Mouse (Mus musculus): ENCODE results near the gene Nid2. TPM values are rescaled to one million over a fixed set of nuclear protein-coding genes. Genes with fewer than 3 reads are reported as not detected.
A peak's percentile ranks its signal among the peaks of the same experiment; 100 is the strongest.

Gene Nid2
- total and polyA plus RNA-seq, 3 experiments = 0.08 to 0.33 TPM; not detected in 1

DNA sequence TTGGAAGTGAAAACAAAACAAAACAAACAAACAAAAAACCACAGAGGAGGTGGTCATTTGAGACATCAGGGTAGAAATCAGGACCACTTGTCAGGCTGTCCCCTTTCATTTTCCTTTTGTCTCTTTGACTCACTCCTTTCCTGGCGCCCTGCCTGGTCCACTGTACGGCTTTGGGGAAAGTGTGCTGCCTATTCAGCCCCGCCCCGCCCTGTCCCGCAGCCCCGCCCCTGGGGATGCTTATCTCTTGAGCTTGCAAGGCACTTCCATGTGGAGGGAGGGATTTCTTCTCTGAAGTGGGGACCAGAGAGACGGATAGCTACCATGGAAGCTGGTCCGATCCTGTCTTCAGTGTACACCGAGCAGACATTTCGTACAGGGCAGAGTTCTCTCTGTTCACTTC is 52.6 kb downstream of the Nid2 start:
- Histone ChIP-seq H3K36me3 (replicated peaks) (no peaks in the 10 kb centered on the region), H3K4me1 (ENCODE audit: insufficient read depth, low read depth, low read length) (peaks cover 6% of the 10 kb centered on the region; the same call in 1 of the 2 replicates), H3K4me3 (ENCODE audit: low read depth, low read length) (no peak overlapping the region), H3K9me3 (replicated peaks) (no peaks in the 10 kb centered on the region), H3K27me3 (ENCODE audit: insufficient read depth, low read length) (peaks cover 12% of the 10 kb centered on the region)
- DNase-seq (ENCODE audit: low spot score) (no peak), ATAC-seq (ENCODE audit: extremely low read depth, insufficient number of reproducible peaks, low FRiP score, poor library complexity, severe bottlenecking) (no peak)
- TF ChIP-seq TAL1 (conservative IDR thresholded peaks at IDR 0.05; ENCODE audit: low read depth, low read length) (no peak), GATA2 (IDR thresholded peaks at IDR 0.05; ENCODE audit: borderline replicate concordance, low read depth, low read length) (no peak), POLR2AphosphoS5 (IDR thresholded peaks at IDR 0.05; ENCODE audit: insufficient replicate concordance, low read depth, low read length) (no peak), GATA1 (IDR thresholded peaks at IDR 0.05; ENCODE audit: borderline replicate concordance, low read length) (no peak), CTCF (IDR thresholded peaks at IDR 0.05; ENCODE audit: low read depth, low read length) (no peak)

DNA sequence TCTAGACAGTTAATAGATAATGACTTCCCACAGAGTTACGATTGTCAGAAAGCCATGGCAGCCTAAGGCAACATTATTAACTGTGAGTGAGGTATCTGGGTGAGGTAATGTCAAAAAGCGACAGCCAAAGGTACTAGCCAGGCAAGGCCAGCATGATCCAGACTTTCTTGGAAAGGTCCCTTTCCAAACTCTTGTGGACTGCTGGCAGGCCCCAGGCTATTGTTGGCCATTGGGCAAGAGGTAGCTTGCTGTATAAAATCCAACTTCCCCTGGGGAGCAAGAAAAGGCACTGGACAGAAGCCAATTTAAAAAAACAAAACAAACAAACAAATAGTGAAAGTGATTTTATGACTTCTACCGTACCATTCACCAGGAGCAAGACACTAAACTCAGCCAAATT is 56.3 kb downstream of the Nid2 start:
- TF ChIP-seq GATA1 (IDR thresholded peaks at IDR 0.05; ENCODE audit: borderline replicate concordance, low read length) = no peak
- no peak for TF ChIP-seq CTCF (IDR thresholded peaks at IDR 0.05; ENCODE audit: low read depth, low read length)
- no peak for TF ChIP-seq GATA2 (IDR thresholded peaks at IDR 0.05; ENCODE audit: borderline replicate concordance, low read depth, low read length)
- no peak for TF ChIP-seq POLR2AphosphoS5 (IDR thresholded peaks at IDR 0.05; ENCODE audit: insufficient replicate concordance, low read depth, low read length)
- no peak for TF ChIP-seq TAL1 (conservative IDR thresholded peaks at IDR 0.05; ENCODE audit: low read depth, low read length)
- no peaks in the 10 kb centered on the region for H3K9me3 ChIP-seq (replicated peaks)
- ATAC-seq (ENCODE audit: extremely low read depth, insufficient number of reproducible peaks, low FRiP score, poor library complexity, severe bottlenecking) = no peak
- H3K27me3 ChIP-seq (ENCODE audit: insufficient read depth, low read length) = peaks cover 4% of the 10 kb centered on the region; the same call in 1 of the 2 replicates
- peaks cover 6% of the 10 kb centered on the region; the same call in 1 of the 2 replicates for H3K4me1 ChIP-seq (ENCODE audit: insufficient read depth, low read depth, low read length)
- peaks cover 19% of the 10 kb centered on the region for H3K36me3 ChIP-seq (replicated peaks)
- no peak overlapping the region for H3K4me3 ChIP-seq (ENCODE audit: low read depth, low read length)
- no peak for DNase-seq (ENCODE audit: low spot score)

DNA sequence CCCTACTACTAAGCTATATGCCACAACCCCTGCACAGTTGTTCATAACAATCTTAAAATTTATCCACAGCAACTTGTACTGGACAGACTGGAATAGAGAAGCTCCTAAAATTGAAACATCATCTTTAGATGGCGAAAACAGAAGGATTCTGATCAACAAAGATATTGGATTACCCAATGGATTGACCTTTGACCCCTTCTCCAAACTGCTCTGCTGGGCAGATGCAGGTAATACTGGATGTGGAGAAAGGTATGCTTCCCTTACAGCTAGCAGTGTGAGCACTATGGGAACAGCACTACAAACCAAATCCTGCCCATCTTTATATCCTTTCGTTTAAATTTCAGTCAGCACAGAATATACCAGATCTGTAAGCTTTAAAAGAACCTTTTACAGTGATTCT is 56.8 kb downstream of the Nid2 start:
- no peak for TF ChIP-seq POLR2AphosphoS5 (IDR thresholded peaks at IDR 0.05; ENCODE audit: insufficient replicate concordance, low read depth, low read length)
- TF ChIP-seq GATA2 (IDR thresholded peaks at IDR 0.05; ENCODE audit: borderline replicate concordance, low read depth, low read length) = no peak
- no peak for TF ChIP-seq TAL1 (conservative IDR thresholded peaks at IDR 0.05; ENCODE audit: low read depth, low read length)
- ATAC-seq (ENCODE audit: extremely low read depth, insufficient number of reproducible peaks, low FRiP score, poor library complexity, severe bottlenecking) = no peak

DNA sequence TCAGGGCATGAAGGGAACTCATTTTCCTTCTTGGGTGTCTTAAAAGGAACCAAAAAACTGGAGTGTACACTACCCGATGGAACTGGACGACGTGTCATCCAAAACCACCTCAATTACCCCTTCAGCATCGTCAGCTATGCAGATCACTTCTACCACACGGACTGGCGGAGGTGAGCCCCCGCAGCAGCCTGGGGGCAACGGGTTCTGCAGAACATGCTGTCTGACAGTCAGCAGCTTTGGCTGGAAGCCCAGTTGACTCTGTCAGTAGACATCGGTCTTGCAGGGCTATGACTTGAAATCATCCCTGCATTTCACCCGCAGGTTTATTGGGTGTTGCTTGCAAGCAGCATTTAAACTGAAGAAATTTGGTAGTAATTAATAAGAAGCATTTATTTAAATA is 58.9 kb downstream of the Nid2 start:
- H3K9me3 ChIP-seq (replicated peaks) = no peaks in the 10 kb centered on the region
- H3K36me3 ChIP-seq (replicated peaks) = peaks cover 43% of the 10 kb centered on the region
- H3K4me3 ChIP-seq (ENCODE audit: low read depth, low read length) = no peak overlapping the region
- H3K4me1 ChIP-seq (ENCODE audit: insufficient read depth, low read depth, low read length) = no peaks in the 10 kb centered on the region
- no peaks in the 10 kb centered on the region for H3K27me3 ChIP-seq (ENCODE audit: insufficient read depth, low read length)
- DNase-seq (ENCODE audit: low spot score) (no peak), ATAC-seq (ENCODE audit: extremely low read depth, insufficient number of reproducible peaks, low FRiP score, poor library complexity, severe bottlenecking) (no peak)
- TF ChIP-seq POLR2AphosphoS5 (IDR thresholded peaks at IDR 0.05; ENCODE audit: insufficient replicate concordance, low read depth, low read length) (no peak), GATA2 (IDR thresholded peaks at IDR 0.05; ENCODE audit: borderline replicate concordance, low read depth, low read length) (no peak), CTCF (IDR thresholded peaks at IDR 0.05; ENCODE audit: low read depth, low read length) (no peak), TAL1 (conservative IDR thresholded peaks at IDR 0.05; ENCODE audit: low read depth, low read length) (no peak), GATA1 (IDR thresholded peaks at IDR 0.05; ENCODE audit: borderline replicate concordance, low read length) (no peak)

More for the DNA sequence above, 56.8 kb downstream of the Nid2 start:
- H3K27me3 ChIP-seq (ENCODE audit: insufficient read depth, low read length) = peaks cover 3% of the 10 kb centered on the region; the same call in 1 of the 2 replicates
- no peaks in the 10 kb centered on the region for H3K9me3 ChIP-seq (replicated peaks)
- H3K4me3 ChIP-seq (ENCODE audit: low read depth, low read length) = no peak overlapping the region
- peaks cover 6% of the 10 kb centered on the region; the same call in 1 of the 2 replicates for H3K4me1 ChIP-seq (ENCODE audit: insufficient read depth, low read depth, low read length)
- DNase-seq (ENCODE audit: low spot score) = no peak
- H3K36me3 ChIP-seq (replicated peaks) = peaks cover 24% of the 10 kb centered on the region

DNA sequence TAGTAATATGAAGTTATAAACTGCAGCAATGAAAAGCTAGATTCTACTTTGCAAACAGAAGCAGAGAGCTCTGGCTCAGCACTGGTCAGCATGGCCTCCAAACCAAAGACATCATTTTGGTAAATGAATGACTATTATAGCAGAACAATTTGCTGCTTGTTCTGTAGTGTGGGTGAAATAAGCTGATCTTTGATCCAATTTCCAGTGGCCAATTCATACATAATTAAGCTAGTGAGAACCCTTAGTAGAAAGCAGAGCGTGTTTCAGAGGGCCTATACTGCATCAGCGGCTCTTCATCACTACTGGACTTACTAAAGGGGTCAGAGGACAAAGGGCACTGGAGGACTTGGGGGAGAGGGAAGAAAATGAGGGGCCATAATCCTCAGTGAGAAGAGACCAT is 62.0 kb downstream of the Nid2 start:
- no peak for ATAC-seq (ENCODE audit: extremely low read depth, insufficient number of reproducible peaks, low FRiP score, poor library complexity, severe bottlenecking)
- Histone ChIP-seq H3K27me3 (ENCODE audit: insufficient read depth, low read length) (no peaks in the 10 kb centered on the region), H3K4me3 (ENCODE audit: low read depth, low read length) (no peak overlapping the region), H3K4me1 (ENCODE audit: insufficient read depth, low read depth, low read length) (no peaks in the 10 kb centered on the region), H3K9me3 (replicated peaks) (no peaks in the 10 kb centered on the region), H3K36me3 (replicated peaks) (peaks cover 70% of the 10 kb centered on the region)
- no peak for TF ChIP-seq GATA2 (IDR thresholded peaks at IDR 0.05; ENCODE audit: borderline replicate concordance, low read depth, low read length)
- TF ChIP-seq POLR2AphosphoS5 (IDR thresholded peaks at IDR 0.05; ENCODE audit: insufficient replicate concordance, low read depth, low read length) = no peak
- no peak for TF ChIP-seq CTCF (IDR thresholded peaks at IDR 0.05; ENCODE audit: low read depth, low read length)
- no peak for TF ChIP-seq TAL1 (conservative IDR thresholded peaks at IDR 0.05; ENCODE audit: low read depth, low read length)
- TF ChIP-seq GATA1 (IDR thresholded peaks at IDR 0.05; ENCODE audit: borderline replicate concordance, low read length) = no peak
- no peak for DNase-seq (ENCODE audit: low spot score)

DNA sequence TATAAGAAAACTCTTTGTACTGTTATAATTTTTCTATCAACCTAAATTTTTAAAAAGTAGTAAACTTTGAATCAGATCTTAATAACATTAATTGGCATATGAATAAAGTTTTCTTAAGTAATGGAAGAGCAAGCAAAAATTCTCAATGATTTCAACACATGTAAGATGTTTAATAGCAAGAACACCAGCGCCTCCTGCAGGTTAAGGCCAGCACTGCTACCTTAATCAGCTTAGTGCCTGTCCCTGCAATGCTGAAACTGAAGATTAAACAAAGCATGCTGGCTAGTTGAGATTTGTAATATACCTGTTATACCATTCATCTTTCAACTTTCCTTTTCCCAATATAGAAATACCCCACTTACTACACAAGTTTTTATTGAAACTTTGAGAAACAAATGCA is 66.9 kb downstream of the Nid2 start:
- DNase-seq (ENCODE audit: low spot score) = no peak
- ATAC-seq (ENCODE audit: extremely low read depth, insufficient number of reproducible peaks, low FRiP score, poor library complexity, severe bottlenecking) = peak; percentile 34; the same call in 1 of the 2 replicates
- peaks cover 80% of the 10 kb centered on the region for H3K36me3 ChIP-seq (replicated peaks)
- H3K4me1 ChIP-seq (ENCODE audit: insufficient read depth, low read depth, low read length) = peaks cover 14% of the 10 kb centered on the region
- no peaks in the 10 kb centered on the region for H3K27me3 ChIP-seq (ENCODE audit: insufficient read depth, low read length)
- no peak overlapping the region for H3K4me3 ChIP-seq (ENCODE audit: low read depth, low read length)
- H3K9me3 ChIP-seq (replicated peaks) = peaks cover 4% of the 10 kb centered on the region
- TF ChIP-seq GATA1 (IDR thresholded peaks at IDR 0.05; ENCODE audit: borderline replicate concordance, low read length) (no peak), GATA2 (IDR thresholded peaks at IDR 0.05; ENCODE audit: borderline replicate concordance, low read depth, low read length) (no peak), TAL1 (conservative IDR thresholded peaks at IDR 0.05; ENCODE audit: low read depth, low read length) (no peak), POLR2AphosphoS5 (IDR thresholded peaks at IDR 0.05; ENCODE audit: insufficient replicate concordance, low read depth, low read length) (no peak), CTCF (IDR thresholded peaks at IDR 0.05; ENCODE audit: low read depth, low read length) (peak; percentile 92)
